Mouse (Mus musculus): Measurements from ENCODE around the gene Rangrf. TPM values are rescaled to one million over a fixed set of nuclear protein-coding genes. Genes with fewer than 3 reads are reported as not detected.
"Not testable (repeated sequence)": the region's sequence is repeated elsewhere in the genome, so short reads cannot be mapped to it uniquely, and the experiment has no call there.

The Rangrf gene
- polyA plus RNA-seq, 2 experiments from 2014 or later: 36.9 to 71.7 TPM

DNA sequence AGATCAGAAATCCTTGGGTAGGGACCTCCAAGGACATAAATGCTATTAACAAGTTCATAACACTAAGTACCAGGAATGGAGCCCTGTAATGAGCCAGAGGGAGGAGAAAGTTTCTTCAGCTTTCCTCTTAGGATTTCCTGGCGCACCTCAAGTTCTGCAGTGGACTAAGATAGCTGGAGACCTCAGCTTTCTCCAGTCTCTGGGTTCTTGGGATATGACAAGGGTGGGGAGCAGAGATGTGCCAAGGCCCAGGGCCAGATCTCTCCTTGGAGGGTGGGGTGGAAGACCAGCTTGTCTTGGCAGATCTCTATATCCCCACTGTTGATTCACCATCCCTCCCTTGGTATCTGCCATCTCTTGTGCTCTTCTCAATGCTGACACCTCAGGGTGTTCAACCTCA is 616 bp upstream of the Rangrf start:
- ATAC-seq: no peak

- ATAC-seq: no peak
Observed at GRCm38 (mm10) chr11:68974059-68974450, 930 bp downstream of the Rangrf start.

DNA sequence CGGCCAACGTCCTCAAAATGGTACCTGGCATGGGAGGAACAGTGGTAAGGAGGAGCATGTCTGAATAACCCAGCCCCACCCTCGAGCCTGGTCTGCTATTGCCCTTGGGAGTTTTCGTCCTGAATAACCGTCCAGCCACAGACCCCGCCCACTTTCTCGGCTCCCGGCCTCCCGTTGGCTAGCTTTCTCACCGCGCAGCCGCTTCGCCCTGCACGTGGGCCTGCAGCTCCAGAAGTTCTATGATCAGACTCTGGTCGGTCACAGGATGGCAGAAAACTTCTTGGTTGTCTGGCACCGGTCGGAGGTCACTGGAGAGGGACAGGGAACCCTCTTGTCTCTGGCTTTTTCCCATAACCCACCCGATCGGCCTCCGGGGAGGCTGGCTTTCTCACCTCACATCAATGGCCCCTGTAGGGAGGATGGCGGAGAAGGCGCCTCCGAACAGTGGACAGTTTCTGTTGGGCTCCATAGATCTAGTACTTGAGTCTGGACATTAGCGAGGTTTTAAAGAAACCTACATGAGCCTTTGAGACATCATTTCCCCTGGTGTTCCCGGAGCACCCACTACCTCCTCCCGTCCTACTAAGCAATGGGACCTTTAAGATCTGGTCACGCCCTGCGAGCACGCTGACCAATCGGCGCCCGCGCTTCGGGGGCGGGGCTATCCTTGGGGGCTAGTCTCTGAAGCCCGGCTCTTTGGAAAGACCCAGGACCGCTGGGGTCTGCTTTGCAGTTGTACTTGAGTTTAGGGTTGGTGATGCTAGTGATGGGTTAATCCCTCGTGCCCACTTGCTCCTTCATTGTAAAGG is 1.5 kb downstream of the Rangrf start:
- peak; percentile 94 for ATAC-seq

- no peak for ATAC-seq
Observed at GRCm38 (mm10) chr11:68970232-68970631, 4.8 kb downstream of the Rangrf start.

GRCm38 (mm10) chr11:68968752-68969151 is 6.2 kb downstream of the Rangrf start:
- ATAC-seq: no peak

- ATAC-seq: peak; percentile 95
Observed at GRCm38 (mm10) chr11:68967337-68968282, 7.4 kb downstream of the Rangrf start, which contains the start of gene Slc25a35. TSS of gene Slc25a35 (plus strand) at chr11:68968131.

DNA sequence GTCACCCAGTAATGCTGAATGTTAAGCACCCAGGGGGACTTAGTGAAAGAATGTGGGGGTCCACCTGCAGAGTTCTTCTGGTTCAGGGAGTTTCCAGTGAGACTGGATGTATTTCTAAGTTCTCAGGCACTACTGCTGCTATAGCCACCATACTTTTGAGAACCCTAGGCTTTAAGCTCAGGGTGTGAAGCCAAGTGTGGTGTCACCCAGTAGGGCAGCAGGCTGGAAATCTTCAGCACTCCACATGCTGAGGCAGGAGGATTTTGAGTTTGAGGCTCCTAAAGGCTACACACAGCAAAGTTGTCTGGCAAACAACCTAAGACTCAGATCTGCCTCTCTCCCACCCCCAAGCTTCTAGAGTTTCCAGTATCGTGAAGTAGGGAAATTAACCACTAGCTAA is 8.4 kb downstream of the Rangrf start:
- ATAC-seq: no peak

GRCm38 (mm10) chr11:68965845-68966244 is 9.1 kb downstream of the Rangrf start:
- peak; percentile 21 for ATAC-seq

DNA sequence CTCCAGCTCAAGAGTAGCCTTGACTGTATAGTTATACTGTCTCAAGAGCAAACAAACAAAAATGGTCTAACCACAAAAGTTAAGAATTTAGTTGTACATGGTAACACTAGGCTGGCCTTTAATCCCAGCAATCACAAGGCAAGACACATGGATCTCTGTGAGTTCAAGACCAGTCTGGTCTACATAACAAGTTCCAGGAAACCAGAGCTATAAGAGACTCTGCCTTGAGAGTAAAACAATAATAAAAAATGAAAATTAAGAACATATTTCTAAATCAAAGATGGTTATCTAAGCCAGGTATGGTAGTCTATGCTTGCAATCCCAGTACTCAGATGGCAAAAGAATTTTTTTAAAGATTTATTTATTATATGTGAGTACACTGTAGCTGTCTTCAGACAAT is 9.9 kb downstream of the Rangrf start:
- ATAC-seq: no peak

DNA sequence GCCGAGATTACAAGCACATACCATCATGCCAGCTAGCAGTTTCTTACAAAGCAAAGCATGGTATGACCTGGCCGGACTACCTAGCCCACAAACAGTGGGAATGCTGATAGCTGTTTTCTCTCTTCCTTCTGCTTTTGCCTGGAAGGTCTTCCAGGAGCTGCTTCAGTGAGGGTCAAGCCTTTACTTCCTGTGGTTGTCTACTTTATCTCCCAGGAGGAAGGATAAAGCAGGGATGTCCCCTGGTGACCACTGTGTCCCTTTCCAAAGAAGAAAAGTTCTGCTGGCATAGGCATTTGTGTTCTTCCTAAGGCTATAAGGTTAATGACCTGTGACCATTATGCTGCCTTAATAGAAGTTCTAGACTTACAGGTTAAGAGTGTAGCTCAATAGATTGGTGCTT is 11.6 kb downstream of the Rangrf start:
- no peak for ATAC-seq

GRCm38 (mm10) chr11:68962159-68962558 is 12.8 kb downstream of the Rangrf start:
- ATAC-seq: not testable (repeated sequence)

DNA sequence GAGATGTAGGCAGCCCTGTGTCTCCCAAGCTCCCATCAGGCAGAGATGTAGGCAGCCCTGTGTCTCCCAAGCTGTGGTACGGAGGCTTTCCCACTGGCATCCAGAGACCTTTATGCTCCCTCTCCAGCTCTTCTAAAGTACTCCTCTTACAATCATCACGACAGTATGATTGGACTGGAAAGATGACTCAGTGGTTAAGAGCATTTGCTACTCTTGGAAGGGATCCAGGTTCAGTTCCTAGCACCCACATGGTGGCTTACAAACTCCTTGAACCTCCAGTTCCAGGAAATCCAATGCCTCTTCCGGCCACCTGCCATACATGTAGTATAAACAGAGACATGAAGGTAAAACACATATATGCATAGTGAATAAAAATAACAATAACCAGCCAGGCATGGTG is 13.4 kb downstream of the Rangrf start:
- no peak for ATAC-seq

- ATAC-seq: no peak
Observed at GRCm38 (mm10) chr11:68957971-68958370, 17.0 kb downstream of the Rangrf start.

DNA sequence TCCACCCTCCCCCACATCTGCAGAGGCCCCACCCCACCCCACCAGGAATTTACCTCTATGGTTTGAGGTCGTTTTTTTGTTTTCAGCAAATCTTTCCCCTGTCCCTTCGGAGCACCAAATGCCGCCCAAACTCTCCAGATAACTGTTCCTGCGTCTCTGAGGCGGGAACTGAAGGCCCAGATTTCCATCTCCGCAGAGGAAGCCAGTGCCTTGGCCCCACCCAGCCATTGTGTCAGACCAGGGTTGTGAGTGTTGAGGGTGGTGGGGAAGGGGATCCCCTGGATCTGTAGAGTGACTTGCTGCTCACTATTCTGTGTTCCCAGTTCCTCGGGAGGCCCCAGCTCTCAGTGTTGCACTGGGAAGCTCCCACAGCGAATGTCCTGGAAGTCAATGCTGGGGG is 17.7 kb downstream of the Rangrf start, which contains the start of gene Arhgef15:
Arhgef15 (minus strand) TSS at position 173 of the 400 bp plus-strand sequence.
- no peak for ATAC-seq

- ATAC-seq: no peak
Observed at GRCm38 (mm10) chr11:68956697-68957096, 18.3 kb downstream of the Rangrf start.

GRCm38 (mm10) chr11:68956107-68956506 is 18.9 kb downstream of the Rangrf start:
- ATAC-seq: no peak

DNA sequence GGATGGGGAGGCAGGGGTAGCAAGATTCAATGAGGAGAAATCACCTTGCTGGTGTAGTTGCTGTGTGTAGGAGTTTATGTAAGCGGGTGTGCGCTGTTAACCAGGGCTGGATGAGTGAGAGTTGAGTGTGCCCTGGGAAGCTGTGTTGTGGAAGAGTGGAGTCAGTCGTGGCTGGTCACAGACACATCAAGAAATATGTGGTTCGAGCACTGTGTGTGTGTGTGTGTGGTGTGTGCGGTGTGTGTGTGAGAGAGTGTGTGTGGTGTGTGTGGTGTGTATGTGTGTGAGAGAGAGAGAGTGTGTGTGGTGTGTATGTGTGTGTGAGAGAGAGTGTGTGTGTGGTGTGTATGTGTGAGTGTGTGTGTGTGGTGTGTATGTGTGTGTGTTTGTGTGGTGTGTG is 19.5 kb downstream of the Rangrf start:
- no peak for ATAC-seq

- no peak for ATAC-seq
Observed at GRCm38 (mm10) chr11:68954408-68954807, 20.6 kb downstream of the Rangrf start.

- ATAC-seq: no peak
Observed at GRCm38 (mm10) chr11:68953903-68954302, 21.1 kb downstream of the Rangrf start.

DNA sequence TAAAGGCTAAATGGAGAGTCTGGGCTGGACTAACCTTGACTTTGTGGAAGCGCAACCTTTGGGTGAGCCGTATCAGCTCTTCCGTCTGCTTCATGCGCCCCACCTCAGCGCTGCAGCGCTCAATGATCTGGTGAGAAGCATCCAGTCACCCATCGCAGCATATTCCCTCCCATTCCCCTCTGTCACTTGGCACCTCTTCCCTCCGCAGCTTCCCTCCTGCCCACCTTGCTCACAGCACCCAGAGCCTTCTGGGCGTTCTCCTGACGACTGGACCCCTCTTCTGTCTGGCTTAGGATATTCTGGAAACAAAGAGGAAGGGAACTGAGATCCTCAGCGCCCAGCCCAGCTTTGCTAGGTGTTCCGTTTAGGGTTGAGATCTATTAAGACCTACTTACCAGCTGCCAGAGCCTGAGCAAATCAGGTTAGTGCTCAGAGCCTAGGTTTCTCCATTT is 27.4 kb downstream of the Rangrf start:
- no peak for ATAC-seq

DNA sequence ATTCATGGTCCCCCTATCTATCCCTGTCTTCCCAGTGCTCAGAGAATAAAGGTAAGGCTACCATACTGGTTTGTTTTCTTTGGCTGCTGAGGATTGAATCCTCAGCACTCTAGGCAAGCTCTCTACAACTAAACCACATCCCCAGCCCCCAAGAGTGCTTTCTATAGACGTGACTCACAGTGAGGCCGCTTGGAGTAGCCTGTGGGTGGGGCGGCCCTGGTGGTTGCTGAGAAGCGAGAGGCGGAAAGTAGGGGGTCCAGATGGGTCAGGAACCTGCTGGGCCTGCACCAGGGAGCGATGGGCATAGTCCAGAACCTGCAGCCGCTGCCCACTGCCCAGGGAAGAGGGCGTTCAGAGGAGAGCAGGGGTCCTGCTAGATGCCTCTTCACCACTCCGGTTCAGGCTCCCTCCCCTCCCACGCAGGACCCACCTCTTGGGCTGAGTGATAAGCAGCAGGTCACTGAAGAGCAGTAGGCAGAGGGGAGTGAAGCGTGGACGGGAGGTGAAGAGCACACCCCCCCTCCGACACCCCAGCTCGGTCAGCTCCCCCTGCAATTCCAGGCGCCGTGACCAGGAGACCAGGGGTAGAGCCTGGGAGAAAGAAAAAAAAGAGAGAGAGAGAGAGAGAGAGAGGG is 28.1 kb downstream of the Rangrf start:
- ATAC-seq: no peak

DNA sequence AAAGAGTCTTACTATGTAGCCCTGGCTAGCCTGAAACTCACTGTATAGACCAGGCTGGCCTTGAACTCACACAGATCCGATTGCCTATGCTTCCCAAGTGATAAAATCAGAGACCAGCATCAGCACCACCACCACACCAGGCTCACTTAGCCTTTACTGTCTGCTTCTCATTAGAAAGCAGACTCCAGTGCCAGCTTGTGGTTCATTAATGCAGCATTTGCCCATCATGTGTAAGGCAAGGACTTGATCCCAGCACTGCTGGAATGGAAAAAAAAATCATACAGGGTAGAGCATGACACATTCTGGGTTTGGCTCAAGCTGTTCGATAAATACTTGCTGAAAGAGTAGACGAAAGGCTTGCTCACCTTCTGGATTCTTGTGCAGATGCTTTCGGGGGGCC is 29.0 kb downstream of the Rangrf start:
- ATAC-seq: no peak

DNA sequence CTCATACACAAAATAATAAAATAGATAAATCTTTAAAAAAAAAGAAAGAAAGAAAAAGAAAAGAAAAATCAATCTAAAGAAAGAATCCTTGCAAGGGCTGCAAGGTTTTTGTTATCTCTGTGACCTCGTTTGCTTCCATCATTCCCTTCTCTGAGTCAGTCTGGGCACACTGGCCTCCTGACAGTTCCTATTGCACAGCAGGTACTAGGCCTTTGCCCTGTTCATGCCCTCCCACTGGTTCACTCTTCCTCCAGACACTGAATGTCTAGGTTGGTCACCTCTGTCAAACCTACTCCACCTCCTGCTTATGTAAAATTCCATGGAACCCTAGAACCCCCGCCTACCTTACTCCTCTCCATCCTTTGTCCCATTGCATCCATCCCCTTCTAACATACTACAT is 29.7 kb downstream of the Rangrf start:
- no peak for ATAC-seq

All from CD4-positive, CD25-positive, alpha-beta regulatory T cell, adult 4 months (primary cell).